Mouse (Mus musculus) thymus, postnatal 4 days (tissue): ENCODE measurements around the gene Pax3.

Experiments
- DNase-seq: peaks from one replicate; pipeline ENCODE4 v3.0.0; 2021

Pax3 gene

DNA sequence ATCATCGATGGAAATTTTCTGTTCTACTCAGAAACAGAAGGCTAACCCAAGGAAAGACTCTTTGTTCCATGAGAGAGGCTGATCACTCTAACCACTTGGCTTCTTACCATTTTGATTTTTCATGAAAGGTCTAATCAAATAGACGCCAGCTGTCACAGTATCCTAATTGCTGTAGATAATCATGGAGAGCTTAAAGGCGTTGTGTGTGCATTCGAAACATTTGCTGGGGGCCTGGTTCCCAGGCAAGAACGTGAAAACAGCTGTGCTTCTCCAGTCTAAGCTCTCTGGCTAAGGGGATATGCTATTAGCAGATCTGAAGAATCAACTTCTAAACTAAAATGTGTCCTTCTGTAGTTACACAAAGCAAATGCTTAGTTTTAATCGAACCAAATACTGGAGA lies 143.3 kb downstream of the Pax3 start:
- no peak for DNase-seq
